Mouse (Mus musculus) spleen, adult 12 weeks (tissue): ENCODE data around the gene Cacna2d4.
"Not testable (repeated sequence)": the region's sequence is repeated elsewhere in the genome, so short reads cannot be mapped to it uniquely, and the experiment has no call there.

Experiments used
- DNase-seq: peaks from one replicate; pipeline ENCODE4 v3.0.0; 2022; ENCODE audit warnings: low spot score

Cacna2d4 gene

DNA sequence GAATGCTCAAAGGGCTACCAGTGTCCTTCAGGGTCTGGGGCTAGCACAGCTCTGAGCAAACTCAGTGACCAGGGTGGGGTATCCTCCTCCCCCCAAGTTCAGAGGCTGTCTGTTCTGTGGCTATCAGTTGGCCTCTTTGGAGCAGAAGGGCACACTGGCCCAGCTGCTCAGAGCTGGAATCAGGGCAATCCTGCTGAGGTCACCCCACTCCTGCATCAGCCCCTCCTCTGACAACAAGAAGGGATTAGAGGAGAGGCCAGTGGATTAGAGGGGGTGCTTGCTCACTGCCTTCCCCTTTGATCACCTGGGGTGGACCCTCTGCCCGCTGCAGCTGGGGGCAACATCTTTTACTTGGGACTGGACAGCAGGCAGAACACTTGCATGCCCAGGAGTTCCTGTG lies at the start of gene Cacna2d4:
Gene Cacna2d4 (plus strand): TSS at position 286 of the 400 bp plus-strand sequence.
- no peak for DNase-seq

DNA sequence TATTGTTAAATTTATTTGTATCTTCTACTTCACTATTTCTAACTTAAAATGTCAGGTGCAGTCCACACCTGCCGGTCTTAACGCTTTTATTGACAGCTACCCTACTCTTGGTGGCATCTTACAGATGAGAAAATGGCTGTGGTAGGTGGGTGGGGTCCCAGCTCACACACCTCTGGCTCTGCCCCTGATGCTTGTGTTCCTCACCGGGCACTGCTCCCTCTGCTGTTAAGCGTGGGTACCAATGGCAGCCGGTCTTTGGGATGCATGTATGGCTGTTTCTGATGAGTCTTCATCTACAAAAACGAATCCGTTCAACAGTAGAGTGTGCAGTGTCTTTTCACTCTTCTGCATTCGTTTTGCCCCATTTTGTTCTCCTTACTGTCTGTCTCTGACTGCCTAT lies 49.7 kb upstream of the Cacna2d4 start:
- no peak for DNase-seq

DNA sequence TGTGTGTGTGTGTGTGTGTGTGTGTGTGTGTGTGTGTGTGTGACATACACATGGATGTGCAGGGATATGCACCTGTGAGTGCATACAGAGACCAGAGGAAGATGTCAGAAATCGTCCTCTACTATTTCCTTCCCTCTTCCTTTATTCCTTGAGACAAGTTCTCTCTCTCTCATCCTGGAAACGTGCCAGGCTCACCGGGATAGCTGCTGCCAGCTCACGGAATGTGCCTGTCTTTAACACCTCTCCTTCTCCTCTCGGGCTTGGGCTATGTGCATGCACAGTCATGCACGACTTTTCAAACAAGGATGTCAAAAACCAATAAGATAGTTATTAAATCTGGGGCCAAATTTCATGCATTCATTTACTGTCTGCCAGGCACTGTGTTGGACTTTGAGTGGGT lies 48.7 kb upstream of the Cacna2d4 start:
- no peak for DNase-seq

DNA sequence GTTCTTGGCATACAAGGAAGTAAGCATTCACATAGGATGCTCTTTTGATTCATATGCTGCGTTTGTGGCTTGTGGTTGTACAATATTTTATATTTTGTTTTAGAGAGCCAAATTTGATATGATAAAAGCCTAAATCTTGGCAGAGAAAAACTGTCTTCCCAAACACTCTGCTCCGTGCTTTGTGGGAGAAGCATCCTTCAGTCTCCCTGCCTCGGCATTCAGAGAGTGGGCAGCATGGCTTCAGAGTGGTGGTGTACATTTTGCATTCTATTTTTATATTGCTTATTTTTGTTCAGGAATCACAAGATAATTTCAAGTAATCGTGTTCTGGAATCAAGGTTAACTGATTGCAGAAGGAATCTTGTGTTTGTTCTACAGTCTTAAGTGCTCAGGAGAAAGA lies 44.8 kb upstream of the Cacna2d4 start:
- DNase-seq, result no peak

DNA sequence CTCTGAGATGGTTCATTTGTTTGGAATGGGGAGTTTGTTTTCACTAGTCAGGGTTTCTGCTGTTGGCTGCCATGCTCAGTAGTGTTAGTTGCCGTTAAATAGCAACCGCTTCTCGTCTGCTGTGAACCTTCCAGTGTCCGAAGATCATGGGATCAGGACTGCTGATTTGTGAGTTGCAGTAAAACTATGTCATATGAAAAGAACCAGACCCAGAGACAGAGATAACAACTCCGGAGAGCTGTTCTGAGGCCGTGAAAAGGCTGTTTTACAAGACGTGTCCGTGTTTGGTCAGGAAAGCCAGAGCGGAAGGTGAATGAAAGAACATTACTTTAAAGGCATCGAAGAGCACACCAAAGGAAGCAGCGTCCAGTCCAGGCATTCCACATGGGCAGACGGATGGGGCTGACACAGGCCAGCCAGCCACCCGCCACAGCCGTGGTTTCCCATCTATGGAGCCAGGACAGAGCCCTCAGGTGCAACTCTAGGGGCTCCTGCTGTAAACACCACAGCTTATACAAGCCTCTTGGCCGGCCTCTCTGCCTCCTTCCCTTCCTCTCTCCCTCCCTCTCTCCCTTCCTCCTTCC lies 42.7 kb upstream of the Cacna2d4 start:
- DNase-seq, result no peak

DNA sequence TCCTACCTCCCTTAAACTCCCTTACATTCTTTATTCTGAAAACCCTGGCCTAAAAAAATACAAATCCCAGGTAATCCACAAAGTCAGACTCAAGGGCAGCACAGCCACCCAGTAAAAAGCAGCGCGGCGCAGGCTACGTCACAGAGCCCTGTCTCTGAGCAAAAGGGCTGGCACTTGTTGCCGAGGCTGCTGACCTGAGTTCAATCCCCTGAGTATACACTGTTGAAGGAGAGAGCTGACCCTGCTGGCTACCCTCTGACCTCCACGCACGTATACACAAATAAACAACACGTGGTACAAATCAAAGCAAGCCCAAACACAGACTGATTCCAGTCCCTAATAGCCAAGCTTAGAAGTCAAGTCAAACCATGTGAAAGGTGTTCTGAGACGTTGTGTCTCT lies 42.2 kb upstream of the Cacna2d4 start:
- no peak for DNase-seq

DNA sequence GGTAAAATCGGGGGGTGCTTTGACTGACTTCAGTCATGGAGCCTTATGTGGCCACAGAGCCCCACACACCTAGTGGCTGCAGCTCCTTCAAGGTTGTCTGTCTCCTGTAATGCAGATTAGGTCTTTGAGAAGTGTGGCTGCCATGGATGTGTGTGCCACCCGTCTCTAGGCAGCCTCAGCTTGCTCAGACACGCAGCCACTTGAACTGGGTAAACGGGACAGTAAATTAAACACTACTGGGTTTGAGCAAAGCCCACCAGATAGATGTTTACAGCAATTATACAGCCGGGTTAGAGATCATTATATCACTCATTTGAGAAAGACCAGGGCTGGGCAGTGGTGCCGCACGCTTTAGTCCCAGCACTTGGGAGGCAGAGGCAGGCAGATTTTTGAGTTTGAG lies 41.7 kb upstream of the Cacna2d4 start:
- no peak for DNase-seq

DNA sequence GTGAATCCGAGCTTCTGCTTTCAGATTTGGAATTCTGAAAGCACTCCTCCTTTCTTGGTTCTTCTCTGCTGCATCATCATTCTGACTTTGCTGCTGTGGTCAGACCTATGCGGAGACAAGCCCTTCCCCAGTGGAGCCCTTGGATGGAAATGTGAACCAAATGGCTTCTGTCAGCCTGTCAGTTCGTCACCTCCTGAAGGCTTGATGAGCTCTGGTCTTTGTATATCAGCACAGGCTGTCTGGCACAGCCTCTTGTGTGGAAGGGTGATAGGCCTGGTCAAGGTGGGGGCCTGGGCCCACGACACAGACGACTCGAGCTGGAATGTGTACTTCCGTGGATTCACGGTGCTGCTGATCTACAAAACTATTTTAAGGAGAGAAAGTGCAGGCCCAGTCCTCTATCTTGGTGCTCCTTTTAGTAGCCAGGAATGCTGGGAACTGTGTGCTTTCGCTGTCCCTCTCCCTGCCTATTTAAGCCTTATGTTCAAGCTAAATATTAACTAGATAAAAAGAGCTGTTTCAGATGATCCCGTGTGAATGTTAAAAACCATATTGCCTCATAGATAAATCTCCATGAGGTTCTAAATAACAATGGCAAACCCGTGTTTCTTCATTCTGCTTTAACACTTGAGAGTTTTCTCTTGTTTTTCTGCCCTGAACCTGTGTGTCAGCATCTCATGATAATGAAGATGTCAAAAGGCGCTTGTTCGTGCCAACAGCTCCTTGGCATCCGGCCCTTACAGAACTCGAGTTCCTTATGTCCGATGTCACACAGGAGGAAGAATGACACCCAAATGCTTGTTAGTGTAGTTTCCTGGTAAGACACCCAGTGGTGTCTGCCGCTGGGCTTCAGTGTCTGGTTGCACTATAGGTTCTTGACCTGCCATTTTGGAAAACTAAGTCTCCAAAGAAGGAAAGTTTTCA lies 39.7 kb upstream of the Cacna2d4 start, which contains the start of gene Cacna1c:
Gene Cacna1c (minus strand): TSS at position 37 of the 924 bp plus-strand sequence.
- no peak for DNase-seq

DNA sequence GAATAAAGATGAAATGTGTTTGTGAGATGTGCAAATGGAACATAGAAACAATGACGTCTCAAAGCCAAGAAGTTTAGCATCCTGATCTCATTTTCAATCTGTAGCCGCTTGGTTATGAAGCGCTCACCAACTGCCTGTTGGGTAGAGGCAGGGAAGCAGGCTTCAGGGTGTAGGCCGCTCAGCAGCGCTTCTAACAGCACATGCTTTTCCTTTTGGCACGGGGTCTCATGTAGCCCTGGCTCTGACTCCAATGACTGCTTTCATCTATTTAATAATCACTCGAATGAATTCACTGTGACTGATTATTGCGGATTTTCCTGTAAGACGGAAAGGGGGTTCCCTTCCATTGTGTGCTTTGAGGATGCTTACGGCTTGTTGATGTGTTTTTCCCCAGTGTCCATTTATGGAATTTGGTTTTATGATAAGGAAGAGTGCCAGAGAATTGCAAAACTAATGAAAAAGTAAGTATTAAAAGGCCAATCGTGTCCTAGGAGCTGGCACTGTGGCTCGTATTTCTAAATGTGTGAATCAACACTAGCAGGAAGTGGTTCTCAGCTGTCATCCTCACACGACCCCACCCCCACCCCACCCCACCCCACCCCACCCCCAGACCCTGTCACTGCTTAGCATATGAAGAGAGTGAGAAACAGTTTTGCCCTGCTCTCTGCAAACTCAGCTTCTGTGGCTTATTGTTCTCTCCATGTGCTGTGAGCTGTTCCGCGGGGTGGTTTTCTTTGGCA lies 37.6 kb upstream of the Cacna2d4 start:
- DNase-seq, result no peak

DNA sequence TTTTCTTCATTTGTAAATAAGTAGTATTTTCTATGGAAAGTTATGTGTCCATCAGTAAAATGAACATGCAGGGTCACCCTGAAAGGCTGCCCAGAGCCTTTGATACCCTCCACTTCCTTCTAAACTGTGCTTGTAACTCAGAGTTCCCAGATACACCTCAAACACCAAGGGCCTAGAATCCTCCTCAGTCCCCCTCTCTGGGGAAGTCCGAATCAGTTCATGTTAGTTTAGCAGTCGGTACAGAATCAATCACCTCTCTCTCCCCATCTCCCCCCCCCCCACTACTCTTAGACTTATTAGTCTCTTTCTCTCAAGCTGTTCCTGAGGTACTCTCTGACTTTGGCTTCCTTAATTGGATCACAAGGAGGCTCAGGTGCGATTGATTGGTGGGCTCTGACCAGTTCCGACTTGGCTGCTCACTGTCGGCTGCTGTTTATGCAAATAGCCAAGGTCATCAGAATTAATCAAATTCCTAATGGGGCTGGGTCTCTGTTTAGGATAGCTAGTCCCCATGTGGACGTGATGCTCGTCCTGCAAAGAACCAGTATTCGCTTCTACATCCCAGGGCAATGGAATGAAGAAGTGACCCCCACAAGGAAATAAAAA lies 36.9 kb upstream of the Cacna2d4 start:
- no peak for DNase-seq

DNA sequence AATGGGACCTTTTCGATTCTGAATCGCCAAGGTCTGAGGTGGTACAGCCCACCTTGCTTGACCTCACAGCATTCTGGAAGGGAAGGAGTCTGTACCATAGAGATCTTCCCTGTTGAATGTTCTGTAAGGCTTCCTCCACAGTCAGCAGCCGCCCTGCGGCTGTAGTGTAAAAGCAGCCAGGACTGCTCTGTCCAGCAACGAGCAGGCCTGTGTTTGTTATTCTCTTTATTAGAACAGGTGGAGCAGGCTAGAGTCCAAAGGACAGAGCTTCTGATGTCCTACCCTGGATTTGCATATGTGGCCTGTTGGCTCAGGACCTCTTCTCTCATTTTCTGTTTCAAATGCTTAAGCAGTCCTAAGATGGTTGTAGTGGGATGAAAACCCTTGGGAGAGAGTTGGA lies 36.0 kb upstream of the Cacna2d4 start:
- DNase-seq, result no peak

DNA sequence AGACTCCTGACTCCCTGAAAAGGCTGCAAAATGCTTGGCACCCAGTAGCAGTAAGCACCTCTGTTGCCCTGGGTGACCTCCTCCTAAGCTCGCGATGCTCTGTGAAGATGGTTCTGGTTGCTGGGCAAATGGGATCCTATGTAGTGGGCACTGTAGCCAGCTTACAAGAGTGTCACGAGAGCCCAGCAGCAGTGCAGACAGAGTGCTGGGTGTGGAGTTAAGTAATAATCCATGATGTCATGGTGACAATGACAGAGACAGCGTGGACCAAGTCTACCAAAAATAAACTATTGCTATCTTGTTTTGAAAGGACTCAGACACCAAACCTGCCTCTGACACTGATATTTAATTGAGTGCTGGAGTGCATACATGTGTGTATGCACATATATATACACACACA lies 34.8 kb upstream of the Cacna2d4 start:
- DNase-seq, result no peak

DNA sequence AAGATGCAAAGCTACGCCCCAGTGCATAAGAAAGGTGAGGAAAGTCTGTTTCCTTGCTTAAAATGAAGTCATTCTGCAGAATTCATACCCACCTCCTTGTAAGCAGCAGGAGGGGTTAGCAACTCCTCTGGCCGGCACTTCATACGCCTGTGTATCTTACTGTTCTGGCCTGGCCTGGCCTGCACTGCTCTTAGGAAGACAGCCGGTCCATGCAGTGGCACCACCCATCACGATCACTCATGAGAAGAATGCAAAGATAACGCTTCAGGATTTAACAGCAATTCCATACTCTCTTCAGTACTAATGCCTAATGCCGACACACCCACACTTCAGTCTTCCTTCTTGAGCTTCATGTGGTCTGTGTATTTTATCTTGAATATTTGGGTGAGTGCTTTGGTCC lies 32.0 kb upstream of the Cacna2d4 start:
- no peak for DNase-seq

DNA sequence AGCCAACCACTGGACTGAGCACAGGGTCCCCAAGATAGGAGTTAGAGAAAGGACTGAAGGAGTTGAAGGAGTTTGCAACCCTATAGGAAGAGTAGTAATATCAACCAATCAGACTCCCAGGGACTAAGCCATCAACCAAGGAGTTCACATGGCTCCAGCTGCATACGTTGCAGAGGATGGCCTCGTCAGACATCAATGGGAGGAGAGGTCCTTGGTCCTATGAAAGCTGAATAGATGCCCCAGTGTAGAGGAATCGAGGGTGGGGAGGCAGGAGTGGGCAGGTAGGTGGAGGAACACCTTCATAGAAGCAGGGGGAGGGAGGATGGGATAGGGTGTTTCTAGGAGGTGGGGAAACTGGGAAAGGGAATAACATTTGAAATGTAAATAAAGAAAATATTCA lies 31.4 kb upstream of the Cacna2d4 start:
- DNase-seq, result no peak

DNA sequence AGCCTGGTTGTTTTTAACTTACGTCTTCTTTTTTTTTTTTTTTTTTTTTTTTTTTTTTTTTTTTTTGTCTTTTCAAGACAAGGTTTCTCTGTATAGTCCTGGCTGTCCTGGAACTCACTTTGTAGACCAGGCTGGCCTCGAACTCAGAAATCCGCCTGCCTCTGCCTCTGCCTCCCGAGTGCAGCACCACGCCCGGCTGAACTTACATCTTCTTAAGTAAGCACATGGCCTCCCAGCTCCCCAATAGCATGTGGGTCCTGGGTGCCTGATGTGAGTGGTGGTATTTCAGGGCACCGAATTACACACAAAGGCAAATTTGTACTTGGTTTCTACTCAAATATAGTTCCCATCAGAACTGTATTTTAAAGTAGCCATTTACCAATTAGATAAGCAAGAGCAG lies 30.3 kb upstream of the Cacna2d4 start:
- DNase-seq, result not testable (repeated sequence)

DNA sequence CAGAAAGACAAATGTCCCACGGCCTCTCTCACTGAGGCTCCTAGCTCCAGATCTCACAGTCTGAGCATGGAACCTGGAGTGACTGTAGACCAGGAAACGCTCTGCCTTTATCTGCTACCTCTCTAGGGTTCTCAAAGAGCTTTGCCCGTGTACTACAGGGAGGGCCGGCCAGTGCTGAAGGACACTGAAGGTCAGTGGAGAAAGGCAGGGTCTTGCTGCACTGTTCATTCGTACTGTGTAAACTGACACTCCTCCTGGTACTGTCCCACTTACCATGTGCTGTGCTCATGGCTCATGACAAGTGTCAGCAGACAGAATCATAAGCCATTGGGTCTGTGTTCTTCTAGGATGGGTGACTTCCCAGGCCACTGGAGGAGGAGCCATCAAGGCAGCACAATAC lies 23.0 kb upstream of the Cacna2d4 start:
- no peak for DNase-seq

DNA sequence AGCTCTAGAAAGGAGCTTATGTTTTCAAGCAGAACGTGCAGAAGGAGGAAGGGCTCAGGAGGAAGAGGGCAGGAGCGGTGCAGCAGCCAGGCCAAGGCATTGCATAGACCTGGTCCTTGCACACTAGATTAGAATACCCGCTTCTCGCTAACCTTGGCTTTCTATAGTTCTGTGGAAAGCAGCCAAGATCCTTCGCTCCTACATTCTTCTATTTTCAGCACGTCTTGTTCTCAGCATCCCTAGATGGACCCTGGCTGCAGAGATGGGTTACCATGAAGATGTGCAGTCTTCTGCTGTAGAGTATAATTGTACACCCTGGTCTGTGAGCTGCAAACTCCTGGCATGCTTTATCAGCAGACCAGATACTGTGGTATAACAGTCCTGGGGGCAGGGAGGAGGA lies 22.1 kb upstream of the Cacna2d4 start:
- DNase-seq, result no peak

DNA sequence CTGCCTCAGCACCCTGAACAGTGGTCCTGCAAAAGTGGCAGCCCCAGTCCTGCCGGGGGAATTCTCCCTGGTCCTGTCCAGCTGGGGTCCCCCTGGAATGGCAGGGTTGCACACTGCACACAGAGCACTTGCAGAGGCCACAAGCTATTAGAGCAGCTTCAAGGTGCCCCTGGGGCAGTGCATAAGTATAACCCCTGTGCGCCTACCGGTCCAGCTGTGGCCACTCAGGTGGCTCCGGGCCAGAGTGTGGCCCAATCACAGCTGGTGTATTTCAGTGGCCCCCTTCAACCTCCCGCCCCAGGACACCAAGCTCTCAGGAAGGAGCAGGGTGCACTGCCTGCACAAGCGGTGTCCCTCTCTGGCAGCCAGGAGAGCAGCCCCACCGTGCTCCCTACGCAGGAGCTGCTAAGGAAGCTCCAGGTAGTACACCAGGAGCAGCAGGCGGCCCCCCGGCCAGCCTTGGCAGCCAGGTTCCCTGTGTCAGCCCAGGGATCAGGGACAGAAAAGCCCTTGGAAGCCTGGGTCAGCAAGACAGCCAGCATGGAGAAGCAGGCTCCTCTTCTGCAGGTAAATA lies 21.2 kb upstream of the Cacna2d4 start:
- DNase-seq, result no peak

DNA sequence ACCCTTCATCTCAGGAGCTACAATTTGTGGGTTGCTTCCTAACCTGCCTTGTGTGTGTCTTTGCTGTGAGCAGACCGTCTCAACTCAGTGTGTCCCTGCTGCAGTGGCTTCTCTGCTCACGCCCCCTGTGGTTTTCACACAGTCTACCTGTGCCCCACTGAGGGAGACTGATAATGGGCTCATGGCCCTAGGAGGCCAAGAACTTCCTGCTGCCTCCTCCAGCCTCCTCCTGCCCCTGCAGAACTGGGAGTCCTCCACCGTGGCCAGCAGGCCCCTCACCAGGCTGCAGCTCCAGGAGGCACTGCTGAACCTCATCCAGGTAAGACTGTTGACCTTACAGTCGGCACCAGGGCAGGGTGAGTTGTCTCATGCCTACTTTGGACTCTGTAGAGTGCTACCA lies 18.7 kb upstream of the Cacna2d4 start:
- no peak for DNase-seq

DNA sequence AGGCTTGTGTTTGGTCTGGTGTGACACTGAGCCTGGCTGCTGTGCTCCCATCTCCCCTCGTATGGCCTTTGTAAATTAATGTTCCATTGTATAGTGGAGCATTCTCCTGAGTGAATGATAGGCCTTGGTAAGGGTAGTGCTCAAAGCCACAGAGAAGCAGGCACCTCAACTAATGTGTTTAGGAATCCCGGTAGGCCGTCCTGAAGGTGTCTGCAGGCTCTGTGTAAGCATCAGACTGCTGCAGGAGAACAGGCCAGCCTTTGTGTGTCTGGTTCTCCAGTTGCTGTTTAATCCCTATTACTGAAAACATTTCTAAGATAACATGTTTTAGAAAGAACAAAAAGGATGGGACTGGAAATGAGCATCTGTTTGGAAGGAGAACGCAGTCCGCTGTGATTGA lies 17.7 kb upstream of the Cacna2d4 start:
- no peak for DNase-seq

DNA sequence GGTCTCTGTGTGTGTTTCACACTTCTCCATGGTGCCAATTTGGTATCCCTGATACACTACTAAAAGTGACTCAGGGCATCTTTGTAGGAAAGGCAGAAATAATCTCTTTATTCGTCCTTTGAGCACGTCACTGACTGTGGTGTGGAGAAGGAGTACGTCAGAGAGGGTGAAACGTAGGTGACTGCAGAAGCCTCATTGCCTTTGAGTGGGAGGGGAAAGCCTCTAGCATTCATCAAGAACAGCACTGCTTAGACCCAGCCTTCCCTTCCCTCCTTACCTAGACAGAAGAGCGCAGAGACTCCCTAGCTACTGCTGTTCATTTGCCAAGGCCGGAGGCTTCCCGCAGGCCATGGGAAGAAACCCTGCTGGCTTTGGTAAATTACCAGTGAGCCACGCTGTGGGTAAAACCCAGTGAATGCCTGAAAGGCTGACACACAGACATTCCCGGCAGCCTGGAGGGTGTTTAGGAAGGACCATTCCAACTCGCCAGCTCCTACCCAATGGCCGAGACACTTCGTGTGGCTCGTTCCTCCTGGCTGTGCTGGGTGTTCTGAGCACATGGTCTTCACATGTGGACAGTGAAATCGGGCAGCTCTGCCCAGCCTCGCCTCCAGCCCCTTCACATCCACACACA lies 17.0 kb upstream of the Cacna2d4 start:
- no peak for DNase-seq

DNA sequence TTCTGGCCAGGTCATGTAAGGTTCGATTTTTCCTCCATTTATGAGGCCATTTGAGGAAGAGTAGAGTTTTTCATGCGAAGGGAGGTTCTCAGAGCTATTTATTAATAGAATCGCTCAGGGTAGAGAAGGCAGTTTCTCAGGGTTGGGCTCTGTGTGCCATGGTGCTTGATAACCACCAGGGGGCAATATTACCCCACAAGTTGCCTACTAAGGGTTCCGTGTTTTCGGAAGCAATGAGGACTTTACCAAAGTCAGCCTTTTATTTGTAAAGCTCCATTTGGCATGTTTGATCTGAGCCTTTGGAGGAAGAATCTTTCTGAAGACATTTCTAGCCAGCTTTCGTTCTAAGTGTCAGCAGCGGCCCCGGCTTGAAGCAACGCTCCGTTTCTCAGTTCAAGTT lies 16.0 kb upstream of the Cacna2d4 start:
- DNase-seq, result peak; percentile 5
